Mouse (Mus musculus) G1E (cell line): ENCODE data around the gene Lpar2. TPM values are rescaled to one million over a fixed set of nuclear protein-coding genes. Genes with fewer than 3 reads are reported as not detected.

Experiments
- ATAC-seq: 2 replicates; pipeline ENCODE4 v1.8.0; 2016; ENCODE audit warnings: mild to moderate bottlenecking; ENCODE audit not compliant: insufficient number of reproducible peaks, poor library complexity, low FRiP score, severe bottlenecking; ENCODE audit errors: extremely low read depth
- DNase-seq: peaks from one replicate; pipeline ENCODE4 v3.0.0; 2012; ENCODE audit warnings: low spot score
- H3K27me3 ChIP-seq: 2 replicates; pipeline ENCODE4 v1.6.1; 2012; ENCODE audit warnings: mild to moderate bottlenecking, low read length, inconsistent platforms; ENCODE audit not compliant: insufficient read depth
- H3K36me3 ChIP-seq: replicated peaks from 2 replicates; pipeline ENCODE3; 2012; ENCODE audit warnings: mild to moderate bottlenecking, inconsistent platforms
- H3K4me1 ChIP-seq: 2 replicates; pipeline ENCODE4 v1.6.1; 2012; ENCODE audit warnings: low read depth, low read length, inconsistent platforms, mixed read lengths; ENCODE audit not compliant: insufficient read depth
- H3K4me3 ChIP-seq: 2 replicates; pipeline ENCODE4 v1.5.1; 2012; ENCODE audit warnings: low read depth, mild to moderate bottlenecking, inconsistent platforms, low read length, moderate library complexity, mixed read lengths
- H3K9me3 ChIP-seq: replicated peaks from 2 replicates; pipeline ENCODE4 v1.6.1; 2012; ENCODE audit warnings: inconsistent platforms
- CTCF ChIP-seq: IDR thresholded peaks from 2 replicates; pipeline ENCODE4 v1.5.1; 2012; ENCODE audit warnings: low read depth, low read length, inconsistent platforms, mixed read lengths
- GATA1 ChIP-seq: IDR thresholded peaks from 2 replicates; pipeline ENCODE4 v1.6.1; 2012; ENCODE audit warnings: borderline replicate concordance, low read length, inconsistent platforms, mixed read lengths
- GATA2 ChIP-seq: IDR thresholded peaks from 2 replicates; pipeline ENCODE4 v1.6.1; 2012; ENCODE audit warnings: low read depth, low read length, inconsistent platforms, borderline replicate concordance
- POLR2AphosphoS5 ChIP-seq: IDR thresholded peaks from 2 replicates; pipeline ENCODE4 v1.6.1; 2012; ENCODE audit warnings: low read depth, low read length, inconsistent platforms; ENCODE audit not compliant: insufficient replicate concordance
- TAL1 ChIP-seq: conservative IDR thresholded peaks from 2 replicates; pipeline ENCODE4 v1.6.1; 2012; ENCODE audit warnings: low read depth, low read length, inconsistent platforms, mixed read lengths
- polyA plus RNA-seq: library from polyadenylated mRNA; stranded (reverse); fragments of >175 nt; gene quantifications from 2 replicates; pipeline ENCODE4 v1.2.3, GENCODE M21; 2012
- total RNA-seq, 2 experiments: library from RNA; stranded (forward) in 1 of 2; stranded (reverse) in 1 of 2; fragments of 200-1000 nt in 1 of 2; fragments of >200 nt in 1 of 2; fragmentation: Nextera tagmentation in 1 of 2; gene quantifications; 2 replicates each; pipeline ENCODE4 v1.2.3; 2014 to 2017

Lpar2 gene
- total and polyA plus RNA-seq, 3 experiments, result 0.69 to 4.3 (median 1.8) TPM

GRCm38 (mm10) chr8:69805086-69805485 lies 17.1 kb upstream of the Lpar2 start:
- TF ChIP-seq POLR2AphosphoS5 (no peak), CTCF (no peak), TAL1 (no peak), GATA2 (no peak), GATA1 (no peak)
- Histone ChIP-seq H3K36me3 (peaks cover 91% of the 10 kb centered on the region), H3K4me1 (peaks cover 55% of the 10 kb centered on the region), H3K9me3 (no peaks in the 10 kb centered on the region), H3K27me3 (no peaks in the 10 kb centered on the region), H3K4me3 (peak overlapping the region; percentile 24; the same call in 1 of the 2 replicates)
- no peak for ATAC-seq
- DNase-seq, result no peak

DNA sequence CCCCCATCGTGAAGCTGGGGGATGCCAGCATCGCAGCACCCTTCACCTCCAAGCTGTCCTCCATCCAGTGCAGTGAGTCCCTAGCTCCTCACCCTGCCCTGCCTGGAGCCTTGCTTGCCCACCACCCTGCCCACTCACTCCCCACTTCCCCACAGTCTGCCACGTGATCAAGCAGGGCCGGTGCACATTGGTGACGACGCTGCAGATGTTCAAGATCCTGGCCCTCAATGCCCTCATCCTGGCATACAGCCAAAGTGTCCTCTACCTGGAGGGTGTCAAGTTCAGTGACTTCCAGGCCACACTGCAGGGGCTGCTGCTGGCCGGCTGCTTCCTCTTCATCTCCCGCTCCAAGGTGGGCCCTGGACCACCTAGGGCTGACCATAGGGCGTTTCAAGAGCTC lies 16.7 kb upstream of the Lpar2 start:
- peak overlapping the region; percentile 24; the same call in 1 of the 2 replicates for H3K4me3 ChIP-seq
- H3K4me1 ChIP-seq, result peaks cover 59% of the 10 kb centered on the region
- no peak for TF ChIP-seq GATA1
- no peak for TF ChIP-seq GATA2
- TF ChIP-seq TAL1, result no peak
- no peak for TF ChIP-seq POLR2AphosphoS5
- no peak for TF ChIP-seq CTCF
- ATAC-seq (no peak), DNase-seq (no peak)
- peaks cover 91% of the 10 kb centered on the region for H3K36me3 ChIP-seq
- H3K27me3 ChIP-seq, result no peaks in the 10 kb centered on the region
- H3K9me3 ChIP-seq, result no peaks in the 10 kb centered on the region

DNA sequence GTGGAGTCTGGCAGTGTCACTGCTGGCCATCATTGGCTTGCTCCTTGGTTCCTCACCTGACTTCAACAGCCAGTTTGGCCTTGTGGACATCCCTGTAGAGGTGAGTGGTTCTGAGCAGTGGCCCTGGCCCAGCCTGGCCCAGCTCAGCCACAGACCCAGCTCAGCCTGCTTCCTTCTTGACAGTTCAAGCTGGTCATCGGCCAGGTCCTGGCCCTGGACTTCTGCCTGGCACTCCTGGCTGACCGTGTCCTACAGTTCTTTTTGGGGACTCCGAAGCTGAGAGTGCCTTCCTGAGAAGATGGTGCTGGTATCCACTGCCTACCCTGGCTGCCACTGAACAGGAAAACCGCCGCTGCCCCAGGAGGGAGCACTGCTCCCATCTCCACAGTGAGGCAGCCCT lies 15.0 kb upstream of the Lpar2 start:
- Histone ChIP-seq H3K4me1 (peaks cover 64% of the 10 kb centered on the region), H3K36me3 (peaks cover 92% of the 10 kb centered on the region), H3K9me3 (no peaks in the 10 kb centered on the region), H3K27me3 (no peaks in the 10 kb centered on the region), H3K4me3 (no peak overlapping the region)
- DNase-seq (no peak), ATAC-seq (no peak)
- TF ChIP-seq TAL1 (no peak), CTCF (no peak), POLR2AphosphoS5 (no peak), GATA2 (no peak), GATA1 (no peak)

- Histone ChIP-seq H3K9me3 (no peaks in the 10 kb centered on the region), H3K36me3 (peaks cover 90% of the 10 kb centered on the region), H3K4me1 (peaks cover 64% of the 10 kb centered on the region), H3K27me3 (no peaks in the 10 kb centered on the region), H3K4me3 (peak within 1 kb of the TSS; percentile 83)
- TF ChIP-seq TAL1 (no peak), GATA2 (no peak), POLR2AphosphoS5 (no peak), GATA1 (no peak), CTCF (no peak)
- DNase-seq (peak; percentile 93), ATAC-seq (peak; percentile 80)
Observed at GRCm38 (mm10) chr8:69808094-69808863, 13.9 kb upstream of the Lpar2 start, which contains the start of gene Gmip. Gene Gmip, plus strand, starts transcription at chr8:69808679.

DNA sequence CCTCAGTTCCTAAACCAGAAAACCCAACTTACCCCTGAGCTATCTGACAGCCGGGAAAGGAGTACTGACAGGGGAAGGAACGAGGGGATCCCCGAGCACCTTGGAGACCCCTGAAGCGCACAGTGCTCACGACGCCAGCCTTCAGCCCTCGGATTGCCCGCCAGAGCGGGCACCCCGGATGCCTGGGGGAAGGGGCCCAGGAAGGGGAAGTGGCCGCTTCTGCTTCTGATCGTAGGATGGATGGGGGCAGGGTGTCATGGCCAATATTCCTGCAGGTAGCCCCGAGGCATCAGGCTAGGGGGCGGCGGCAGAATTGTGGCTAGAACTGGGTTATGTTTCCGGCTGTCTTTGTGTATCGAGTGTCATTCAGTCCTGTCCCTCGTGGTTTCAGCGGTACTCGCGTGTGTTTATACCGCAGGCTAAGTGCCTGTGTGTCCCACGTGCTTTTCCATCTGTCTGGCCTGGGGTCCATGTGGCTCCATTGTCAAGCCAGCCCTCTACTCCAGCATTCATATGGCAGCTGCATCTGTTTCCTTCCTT lies 13.3 kb upstream of the Lpar2 start:
- no peaks in the 10 kb centered on the region for H3K27me3 ChIP-seq
- DNase-seq (peak; percentile 87), ATAC-seq (peak; percentile 37; the same call in 1 of the 2 replicates)
- peaks cover 60% of the 10 kb centered on the region for H3K4me1 ChIP-seq
- TF ChIP-seq POLR2AphosphoS5 (0 out of 2 replicates have a peak, but pooled peaks have one; percentile 58), CTCF (no peak)
- H3K9me3 ChIP-seq, result no peaks in the 10 kb centered on the region
- peaks cover 90% of the 10 kb centered on the region for H3K36me3 ChIP-seq
- peak overlapping the region; percentile 83 for H3K4me3 ChIP-seq

GRCm38 (mm10) chr8:69809820-69810219 lies 12.4 kb upstream of the Lpar2 start:
- TF ChIP-seq POLR2AphosphoS5, result no peak
- TF ChIP-seq TAL1, result no peak
- TF ChIP-seq GATA2, result no peak
- no peak for TF ChIP-seq GATA1
- no peak for TF ChIP-seq CTCF
- peaks cover 60% of the 10 kb centered on the region for H3K4me1 ChIP-seq
- H3K27me3 ChIP-seq, result no peaks in the 10 kb centered on the region
- no peak for DNase-seq
- H3K36me3 ChIP-seq, result peaks cover 90% of the 10 kb centered on the region
- peaks cover 4% of the 10 kb centered on the region; the same call in 1 of the 2 replicates for H3K9me3 ChIP-seq
- ATAC-seq, result no peak
- peak overlapping the region; percentile 83; the same call in 1 of the 2 replicates for H3K4me3 ChIP-seq
